Mouse (Mus musculus) gastrocnemius, adult 8-10 months (tissue): Measurements from ENCODE around the gene Parp3. TPM values are rescaled to one million over a fixed set of nuclear protein-coding genes. Genes with fewer than 3 reads are reported as not detected.

Experiments used
- DNase-seq, 2 experiments: peaks; one replicate each; pipeline ENCODE4 v3.0.0; 2022; ENCODE audit warnings: low spot score in 2 of 2
- total RNA-seq, 4 experiments: library from RNA; stranded (reverse); gene quantifications; 2 replicates each; pipeline ENCODE4 v1.2.4; 2022

Gene Parp3
- total RNA-seq, 4 experiments from 2014 or later = 61.1 to 71.7 (median 70.1) TPM

- peak; percentile 15 to 43 for DNase-seq
Observed at GRCm38 (mm10) chr9:106475046-106475445, 1.7 kb downstream of the Parp3 start.

- DNase-seq = peak; percentile 43 to 52
Observed at GRCm38 (mm10) chr9:106474456-106474855, 2.3 kb downstream of the Parp3 start.

DNA sequence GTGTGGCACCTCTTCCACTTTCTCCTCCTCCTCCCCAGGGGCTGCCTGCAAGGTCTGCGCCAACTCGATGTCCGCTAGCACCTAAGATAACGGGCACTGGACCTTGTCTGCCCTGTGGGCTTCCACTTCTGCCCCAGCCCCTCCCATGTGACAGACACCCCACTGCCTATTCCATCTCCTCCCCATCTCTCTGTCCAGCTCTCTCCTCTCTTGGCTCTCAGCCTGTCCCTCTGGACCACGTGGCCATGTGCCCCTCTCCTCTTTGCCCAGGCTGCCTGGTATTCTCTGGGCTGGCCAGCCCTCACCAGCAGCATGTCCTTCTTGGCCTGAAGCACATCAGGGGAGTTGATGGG is 3.0 kb downstream of the Parp3 start:
- DNase-seq = peak; percentile 5 to 12

DNA sequence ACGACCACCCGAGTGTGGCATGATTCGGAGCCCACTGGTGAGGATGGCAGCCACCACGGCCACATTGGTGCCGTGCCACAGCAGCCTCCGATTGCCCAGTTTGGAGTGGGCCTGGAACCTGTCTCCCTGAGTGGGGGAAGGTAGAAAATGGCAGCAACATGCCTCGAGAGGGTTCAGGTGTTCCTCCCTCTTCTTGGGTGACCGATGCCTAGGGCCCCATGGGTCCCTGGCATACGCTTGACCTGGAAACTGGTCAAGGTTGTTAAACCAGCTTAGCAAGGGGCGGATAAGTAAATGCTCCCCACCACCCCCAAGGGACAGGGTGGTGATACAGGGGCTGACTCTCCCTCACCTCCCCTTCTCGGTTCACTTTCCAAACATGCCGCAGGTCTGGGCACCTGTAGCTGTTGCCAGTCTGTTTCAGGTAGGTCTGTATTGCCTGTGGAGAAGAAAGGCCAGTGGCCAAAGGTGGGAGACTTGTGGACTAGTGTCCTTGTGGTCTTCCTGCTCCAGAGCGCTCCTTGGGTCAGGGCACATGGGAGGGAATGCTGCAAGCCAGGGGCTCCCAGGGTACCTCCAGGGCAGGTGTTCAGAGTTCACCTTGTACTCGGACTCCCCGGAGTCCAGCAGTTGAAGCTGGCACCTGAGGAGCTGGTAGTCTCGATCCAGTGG is 3.5 kb downstream of the Parp3 start:
- peak in 1 of 2 experiments; percentile 13 for DNase-seq

DNA sequence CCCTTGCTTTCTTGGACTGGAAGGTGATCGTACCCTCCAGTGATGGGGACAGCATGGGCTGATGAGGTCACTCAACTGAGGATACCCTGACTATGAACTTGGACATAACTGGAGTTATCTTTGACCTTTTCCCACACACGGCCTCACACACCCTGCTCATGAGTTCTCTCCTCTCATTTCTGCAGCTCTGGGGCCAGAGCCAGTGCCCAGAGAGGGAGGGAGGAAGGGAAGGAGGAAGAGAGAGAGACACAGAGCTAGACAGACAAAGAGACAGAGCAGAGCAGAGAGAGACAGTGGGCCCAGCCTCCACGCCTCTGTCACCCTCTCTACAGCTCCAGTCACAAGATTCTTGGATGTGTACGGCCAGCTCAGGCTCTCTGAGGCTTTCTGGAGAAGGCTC is 4.4 kb downstream of the Parp3 start:
- DNase-seq = peak in 1 of 2 experiments; percentile 17

GRCm38 (mm10) chr9:106471892-106472291 is 4.9 kb downstream of the Parp3 start:
- DNase-seq = peak; percentile 67 to 72

- DNase-seq = peak in 1 of 2 experiments; percentile 2
Observed at GRCm38 (mm10) chr9:106470991-106471750, 5.6 kb downstream of the Parp3 start.

GRCm38 (mm10) chr9:106469776-106470175 is 7.0 kb downstream of the Parp3 start:
- no peak for DNase-seq

GRCm38 (mm10) chr9:106469317-106469716 is 7.4 kb downstream of the Parp3 start:
- DNase-seq = no peak

- no peak for DNase-seq
Observed at GRCm38 (mm10) chr9:106467746-106468145, 9.0 kb downstream of the Parp3 start.

- DNase-seq = no peak
Observed at GRCm38 (mm10) chr9:106466721-106467120, 10.0 kb downstream of the Parp3 start.

GRCm38 (mm10) chr9:106465571-106466200 is 11.1 kb downstream of the Parp3 start, which contains the start of gene Gpr62:
Gene Gpr62 (minus strand): TSS chr9:106465938.
- peak in 1 of 2 experiments; percentile 55 for DNase-seq

DNA sequence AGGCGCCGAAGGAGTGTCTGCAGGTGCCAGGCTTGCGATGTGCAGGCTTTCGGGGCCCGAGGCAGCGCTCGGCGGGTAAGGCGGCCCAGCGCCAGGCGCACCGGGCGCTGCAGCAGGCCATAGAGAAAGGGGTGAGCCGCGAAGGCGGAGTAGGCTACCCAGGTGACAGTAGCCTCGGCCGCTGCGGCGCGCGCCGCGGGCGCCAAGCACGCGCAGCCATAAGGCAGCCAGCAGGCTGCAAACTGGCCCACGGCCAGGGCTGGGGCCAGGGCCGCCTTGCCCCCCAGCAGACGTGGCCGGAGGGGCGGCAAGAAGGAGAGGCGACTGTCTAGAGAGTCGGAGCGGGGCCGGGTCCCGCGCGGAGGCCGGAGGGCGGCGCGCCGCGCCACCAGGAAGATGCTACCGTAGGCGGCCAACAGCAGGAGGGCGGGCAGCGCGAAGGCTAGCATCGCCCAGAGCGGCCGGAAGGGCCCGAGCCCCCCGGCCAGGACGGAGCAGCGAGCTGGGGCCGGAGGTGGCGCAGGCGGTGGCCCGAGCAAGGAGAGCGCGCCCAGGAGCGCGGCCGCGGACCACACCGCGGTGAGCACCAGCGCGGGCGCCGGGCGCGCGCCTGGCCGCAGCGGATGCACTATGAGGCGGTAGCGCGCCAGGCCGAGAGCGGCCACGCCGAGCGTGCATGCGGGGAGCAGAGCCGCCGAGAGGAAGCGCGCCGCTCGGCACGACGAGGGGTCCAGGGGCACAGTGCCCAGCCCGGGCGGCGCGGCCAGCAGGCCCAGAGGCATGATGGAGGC is 11.8 kb downstream of the Parp3 start:
- peak in 1 of 2 experiments; percentile 54 for DNase-seq

DNA sequence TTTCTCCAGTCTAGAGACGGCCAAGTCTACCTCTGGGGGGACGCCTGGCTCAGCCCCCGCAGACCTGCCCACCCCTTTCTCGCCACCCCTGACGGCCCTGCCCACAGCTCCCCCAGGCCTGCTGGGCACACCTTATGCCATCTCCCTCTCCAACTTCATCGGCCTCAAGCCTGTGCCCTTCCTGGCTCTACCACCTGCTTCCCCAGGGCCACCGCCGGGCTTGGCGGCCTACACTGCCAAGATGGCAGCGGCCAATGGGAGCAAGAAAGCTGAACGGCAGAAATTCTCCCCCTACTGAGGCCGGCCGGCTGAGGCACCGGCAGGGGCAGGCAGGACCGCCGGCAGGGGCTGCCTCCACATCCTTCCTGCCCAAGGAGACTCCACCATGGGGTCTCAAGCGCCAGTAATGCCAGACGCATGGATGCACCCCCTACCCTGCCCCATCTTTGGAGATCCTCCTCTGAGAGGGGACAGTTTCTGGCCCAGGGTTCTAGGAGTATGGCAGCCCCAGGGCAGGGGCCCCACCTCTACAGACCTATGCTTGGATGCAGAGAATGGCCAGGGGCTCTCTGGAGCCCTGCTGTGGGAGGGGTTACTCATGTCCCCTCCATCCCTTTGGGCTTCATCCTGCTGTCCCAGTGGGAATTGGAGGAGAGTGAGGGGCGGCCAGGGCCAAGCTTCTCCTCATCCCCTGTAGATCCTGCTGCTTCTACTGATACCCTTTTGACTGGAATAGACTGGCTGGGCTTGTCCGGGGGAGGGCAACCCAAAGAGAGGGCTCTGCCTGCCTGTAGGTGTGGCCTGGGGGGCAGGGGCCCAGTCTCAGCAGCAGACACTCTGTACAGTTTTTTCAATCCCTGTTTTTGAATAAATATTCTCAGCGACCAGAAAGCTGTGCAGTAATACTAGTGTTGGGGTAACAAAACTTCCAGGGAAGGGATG is 13.4 kb downstream of the Parp3 start:
- DNase-seq = no peak

GRCm38 (mm10) chr9:106462430-106462800 is 14.3 kb downstream of the Parp3 start:
- no peak for DNase-seq

GRCm38 (mm10) chr9:106461641-106462429 is 14.9 kb downstream of the Parp3 start:
- DNase-seq = no peak

- no peak for DNase-seq
Observed at GRCm38 (mm10) chr9:106461026-106461415, 15.7 kb downstream of the Parp3 start.

DNA sequence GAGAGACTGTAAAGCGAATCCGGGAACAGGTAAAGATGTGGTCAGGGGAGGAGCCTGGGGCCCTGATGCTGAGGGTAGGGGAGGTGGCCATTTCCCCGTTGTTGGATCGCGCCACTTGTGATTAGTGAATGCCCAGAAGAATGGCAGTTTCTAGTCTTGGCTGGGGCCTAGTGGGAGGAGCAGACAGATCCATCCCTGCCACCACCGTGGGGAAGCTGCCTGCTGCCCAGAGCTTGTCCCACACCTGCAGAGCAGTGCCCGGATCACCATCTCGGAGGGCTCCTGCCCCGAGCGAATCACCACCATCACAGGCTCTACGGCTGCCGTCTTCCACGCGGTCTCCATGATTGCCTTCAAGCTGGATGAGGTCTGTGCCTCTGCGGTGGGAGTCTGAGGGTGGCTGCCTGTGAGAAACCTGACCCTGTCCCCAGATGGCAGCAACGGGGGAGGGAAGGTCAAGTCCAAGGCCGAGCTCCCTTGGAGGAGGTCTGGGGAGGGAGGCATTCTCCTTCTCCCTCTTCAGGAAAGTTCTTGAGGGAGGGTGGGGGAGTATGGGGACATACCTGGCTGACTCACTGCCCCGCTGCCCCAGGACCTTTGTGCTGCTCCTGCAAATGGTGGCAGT is 16.2 kb downstream of the Parp3 start:
- no peak for DNase-seq

DNA sequence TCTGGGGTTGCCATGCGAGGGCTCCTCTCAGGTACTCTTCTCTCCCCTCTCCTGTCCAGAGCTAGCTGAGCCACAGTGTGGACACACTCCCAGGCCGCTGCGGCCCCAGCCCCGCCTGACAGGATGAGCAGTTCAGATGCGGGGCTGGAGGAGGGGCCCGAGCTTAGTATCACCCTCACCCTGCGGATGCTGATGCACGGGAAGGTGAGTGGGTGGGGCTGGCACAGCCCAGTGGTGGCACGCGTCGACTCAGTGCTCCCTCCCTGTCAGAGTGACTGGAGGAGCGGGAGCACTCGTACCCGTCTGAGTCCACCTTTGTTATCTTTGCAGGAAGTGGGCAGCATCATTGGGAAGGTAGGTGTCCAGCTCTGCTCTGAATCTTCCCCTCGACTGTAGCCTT is 16.8 kb downstream of the Parp3 start:
- no peak for DNase-seq
